Mouse (Mus musculus): Measurements from ENCODE around the gene Prss48.
"Not testable (repeated sequence)": the region's sequence is repeated elsewhere in the genome, so short reads cannot be mapped to it uniquely, and the experiment has no call there.

Gene Prss48

DNA sequence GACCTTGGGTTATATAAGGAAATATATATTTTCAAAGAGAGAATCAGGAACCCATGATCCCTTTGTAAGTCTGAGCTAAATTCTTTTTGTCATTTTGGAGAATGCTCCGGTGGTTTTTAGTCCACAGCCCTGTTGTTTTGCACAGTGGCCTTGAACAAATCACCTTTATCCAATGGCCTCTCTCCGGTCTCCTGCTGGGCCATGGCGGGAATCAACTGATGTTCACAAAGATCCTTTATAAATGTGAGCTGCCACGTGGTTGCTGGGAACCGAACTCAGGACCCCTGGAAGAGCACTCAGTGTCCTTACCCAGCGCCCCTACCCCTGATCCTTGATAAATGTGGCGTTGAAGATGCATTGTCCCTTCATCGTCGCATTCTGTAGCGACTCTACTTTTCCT is 2.5 kb upstream of the Prss48 start:
- in situ Hi-C loops (cut with MboI, MseI), result no loop called here

- in situ Hi-C loops (cut with MboI, MseI), result no loop called here
Observed at GRCm38 (mm10) chr3:86002940-86003339, 649 bp upstream of the Prss48 start.

DNA sequence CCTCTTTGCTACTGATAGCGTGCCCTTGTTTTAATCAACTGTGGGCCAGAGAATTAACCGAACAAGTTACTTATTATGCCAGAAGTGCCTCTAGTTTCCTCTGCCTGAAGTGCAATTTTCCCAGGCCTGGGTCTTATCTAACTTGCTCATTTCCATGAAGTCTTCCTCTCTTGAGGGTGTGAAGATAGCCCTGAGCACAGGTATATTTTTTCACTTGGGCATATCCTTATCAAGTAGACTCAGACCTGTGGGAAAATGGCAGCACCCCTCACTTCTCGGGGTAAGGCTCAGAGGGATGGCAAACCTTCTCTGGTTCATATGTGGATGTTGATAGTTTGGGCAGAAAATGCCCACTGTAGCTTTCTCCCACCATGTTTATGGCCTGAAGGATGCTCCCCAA is 1.0 kb downstream of the Prss48 start:
- in situ Hi-C loops (cut with MboI, MseI), result no loop called here

DNA sequence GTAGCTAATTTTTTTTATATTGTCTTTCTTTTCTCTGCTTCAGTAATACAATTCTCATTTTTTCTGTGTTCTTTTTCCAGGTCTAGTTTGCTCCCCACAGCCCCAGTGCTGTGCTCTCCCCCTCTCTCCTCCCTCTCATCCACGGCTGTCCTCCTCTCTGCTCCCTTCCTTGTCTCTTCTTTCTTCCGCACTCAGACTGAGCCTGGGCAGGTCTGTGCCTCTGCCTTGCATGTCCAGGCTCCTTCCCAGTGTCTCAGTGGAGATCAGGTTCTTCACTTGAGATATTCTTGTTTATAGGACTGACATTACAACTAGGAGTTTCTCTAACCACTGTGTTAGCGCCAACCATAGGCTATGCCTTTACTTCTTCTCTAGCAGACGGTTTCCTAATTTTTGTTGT is 7.6 kb downstream of the Prss48 start:
- in situ Hi-C loops (cut with MboI, MseI), result no loop called here

- in situ Hi-C loops (cut with MboI, MseI), result no loop called here
Observed at GRCm38 (mm10) chr3:85993744-85994143, 8.5 kb downstream of the Prss48 start.

DNA sequence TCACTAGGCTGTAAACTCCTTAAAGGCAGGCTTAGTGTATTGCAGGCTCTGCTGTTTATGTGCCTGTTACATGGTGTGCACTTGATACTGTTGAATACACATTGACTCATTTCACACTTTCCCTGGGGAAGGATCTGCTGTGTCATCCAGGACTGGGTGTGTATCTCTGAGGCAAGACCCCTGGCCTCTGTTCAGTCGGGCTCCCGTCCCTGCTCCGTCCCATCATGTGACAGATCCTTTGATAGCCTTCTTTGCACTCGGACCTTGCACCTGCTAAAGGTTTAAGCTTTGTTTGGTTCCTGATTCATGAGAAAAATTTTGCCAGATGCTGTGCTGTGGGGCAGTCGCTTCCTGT is 10.5 kb downstream of the Prss48 start:
- in situ Hi-C loops (cut with MboI, MseI), result no loop called here

DNA sequence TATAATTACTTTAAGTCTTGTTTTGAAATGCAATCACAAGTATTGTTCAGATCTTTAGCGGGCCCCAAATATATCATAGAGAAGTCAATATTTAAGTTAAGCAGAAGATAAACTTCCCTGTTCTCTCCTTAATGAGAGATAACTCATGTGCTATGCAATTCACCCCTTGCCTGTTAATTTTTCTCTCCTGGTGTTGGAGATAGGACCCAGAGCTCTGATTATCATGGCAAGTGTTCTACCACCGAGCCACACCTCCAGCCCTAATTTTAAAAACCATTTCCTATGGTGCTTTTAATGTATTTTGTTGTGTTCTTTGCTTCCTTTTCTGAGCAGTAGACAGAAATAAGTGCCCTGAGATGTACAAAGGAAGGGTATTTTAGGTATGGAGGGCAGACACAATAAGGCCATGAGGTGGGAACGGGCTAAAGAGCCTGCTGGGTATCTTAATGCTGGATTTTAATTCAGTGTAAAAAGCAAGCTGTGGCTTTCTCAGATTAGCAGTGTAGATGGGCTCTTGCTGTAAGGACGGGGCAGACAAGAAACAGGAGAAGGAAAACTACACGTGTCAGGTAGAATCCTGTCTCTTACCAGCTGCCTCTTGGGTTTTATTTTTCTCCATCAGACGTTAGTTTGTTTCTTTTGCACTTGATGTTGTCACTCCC is 11.0 kb downstream of the Prss48 start:
- in situ Hi-C loops (cut with MboI, MseI), result no loop called here

- in situ Hi-C loops (cut with MboI, MseI), result no loop called here
Observed at GRCm38 (mm10) chr3:85987225-85987624, 15.1 kb downstream of the Prss48 start.

GRCm38 (mm10) chr3:85984537-85984936 is 17.8 kb downstream of the Prss48 start:
- in situ Hi-C loops (cut with MboI, MseI), result no loop called here

- in situ Hi-C loops (cut with MboI, MseI), result not testable (repeated sequence)
Observed at GRCm38 (mm10) chr3:85981761-85982160, 20.5 kb downstream of the Prss48 start.

- in situ Hi-C loops (cut with MboI, MseI), result no loop called here
Observed at GRCm38 (mm10) chr3:85980036-85980435, 22.3 kb downstream of the Prss48 start.

- in situ Hi-C loops (cut with MboI, MseI), result no loop called here
Observed at GRCm38 (mm10) chr3:85974451-85974850, 27.8 kb downstream of the Prss48 start.

DNA sequence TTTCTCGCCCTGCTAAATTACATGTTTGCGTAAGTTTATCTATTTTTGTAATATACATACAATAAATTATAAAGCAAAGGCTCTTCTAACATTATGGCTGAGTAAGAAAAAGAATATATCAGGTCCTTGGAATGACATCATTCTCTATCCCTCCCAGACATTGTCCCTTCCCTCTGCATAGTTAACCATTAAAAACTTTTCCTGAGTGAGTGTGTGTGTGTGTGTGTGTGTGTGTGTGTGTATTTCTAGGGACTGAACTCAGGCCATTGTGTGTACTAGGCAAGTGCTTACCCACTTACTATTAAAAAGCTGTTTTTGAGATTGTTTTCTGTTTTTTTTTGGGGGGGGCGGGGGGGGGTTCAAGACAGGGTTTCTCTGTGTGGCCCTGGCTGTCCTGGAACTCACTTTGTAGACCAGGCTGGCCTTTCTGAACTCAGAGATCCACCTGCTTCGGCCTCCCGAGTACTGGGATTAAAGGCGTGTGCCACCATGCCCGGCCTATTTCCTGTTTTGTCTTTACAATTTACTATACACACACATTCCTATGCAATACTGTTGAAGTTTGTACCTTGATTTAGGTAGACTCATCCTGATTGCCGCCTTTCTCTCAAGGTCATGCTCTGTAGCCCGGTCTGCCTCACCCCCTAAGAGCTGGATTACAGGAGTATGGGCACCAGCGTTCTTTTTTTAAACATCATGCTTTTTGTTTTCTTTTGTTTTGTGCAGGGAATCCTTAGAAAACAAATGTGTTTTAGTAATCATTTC is 28.7 kb downstream of the Prss48 start:
- in situ Hi-C loops (cut with MboI, MseI), result no loop called here

- in situ Hi-C loops (cut with MboI, MseI), result no loop called here
Observed at GRCm38 (mm10) chr3:85971599-85971975, 30.7 kb downstream of the Prss48 start.

GRCm38 (mm10) chr3:85970742-85971598 is 31.3 kb downstream of the Prss48 start, which contains the start of gene Sh3d19:
TSS of gene Sh3d19 (plus strand) at chr3:85971109.
- in situ Hi-C loops (cut with MboI, MseI), result no loop called here

GRCm38 (mm10) chr3:85969040-85969439 is 33.3 kb downstream of the Prss48 start:
- in situ Hi-C loops (cut with MboI, MseI), result no loop called here

DNA sequence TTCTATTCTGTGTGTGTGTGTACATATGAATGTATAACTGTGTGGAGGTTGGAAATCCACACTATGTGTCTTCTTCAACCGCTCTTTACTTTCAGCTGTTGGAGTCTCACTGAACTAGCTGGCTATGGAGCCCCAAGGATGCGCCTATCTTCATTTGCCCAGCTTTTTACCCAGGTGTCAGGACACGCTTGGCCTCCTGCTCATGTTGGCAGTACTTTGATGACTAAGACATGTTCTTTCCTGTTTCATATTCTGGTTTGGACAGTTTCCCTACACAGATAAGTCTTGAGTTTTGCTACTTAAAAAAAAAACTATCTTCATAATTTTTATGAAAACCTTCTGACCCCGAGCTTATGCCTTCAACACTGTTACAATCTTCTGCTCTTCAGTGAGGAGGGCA is 36.8 kb downstream of the Prss48 start:
- in situ Hi-C loops (cut with MboI, MseI), result no loop called here

DNA sequence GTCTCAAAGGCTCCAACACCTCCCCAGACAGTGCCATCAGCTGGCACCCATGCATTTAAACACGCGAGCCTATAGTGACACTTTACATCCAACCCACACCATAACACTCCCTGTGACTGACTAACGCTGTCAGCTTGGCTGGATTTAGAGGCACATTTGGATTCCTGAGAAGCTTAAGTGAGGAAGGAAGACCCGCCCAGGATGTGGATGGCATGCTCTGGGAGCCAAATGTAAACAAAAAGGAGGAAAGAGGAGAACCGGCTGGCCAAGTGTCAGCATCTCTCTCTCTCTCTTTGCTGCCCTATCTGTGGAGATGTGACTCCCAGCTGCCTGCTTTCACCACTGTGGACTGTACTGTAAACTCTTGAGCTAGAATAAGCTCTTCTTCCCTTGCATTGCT is 41.2 kb downstream of the Prss48 start:
- in situ Hi-C loops (cut with MboI, MseI), result no loop called here

DNA sequence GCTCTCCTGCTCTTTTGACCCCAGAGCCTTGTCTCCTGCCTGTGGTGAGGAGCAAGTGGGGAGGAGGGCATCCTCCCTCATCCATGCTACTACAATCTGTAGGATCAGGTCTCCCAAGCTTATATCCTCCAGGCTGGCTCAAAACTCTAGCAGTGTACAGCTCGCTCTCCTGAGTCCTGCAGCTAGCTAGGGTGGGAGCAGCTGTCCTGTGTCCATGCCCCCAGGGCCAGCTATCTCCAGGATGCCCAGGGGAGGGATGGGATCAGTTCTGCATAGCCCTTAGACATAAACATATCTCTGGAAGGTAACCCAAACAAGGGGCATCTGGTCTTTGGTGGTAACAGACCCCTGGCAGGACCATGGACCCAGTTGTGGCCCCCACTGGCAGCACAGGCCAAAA is 42.6 kb downstream of the Prss48 start:
- in situ Hi-C loops (cut with MboI, MseI), result no loop called here

DNA sequence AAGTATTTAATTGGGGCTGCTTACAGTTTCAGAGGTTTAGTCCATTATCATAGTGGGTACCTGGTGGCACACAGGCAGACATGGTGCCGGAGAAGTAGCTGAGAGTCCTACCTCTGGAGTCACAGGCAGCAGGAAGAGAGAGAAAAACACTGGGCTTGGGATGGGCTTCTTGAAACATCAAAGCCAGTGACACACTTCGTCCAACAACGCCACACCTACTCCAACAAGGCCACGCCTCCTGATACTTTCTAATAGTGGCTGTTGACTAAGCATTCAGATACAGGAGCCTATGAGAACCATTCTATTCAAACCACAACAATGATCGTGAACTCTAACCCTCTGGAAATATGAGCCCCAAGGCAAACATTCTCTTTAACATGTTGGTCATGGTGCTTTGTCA is 46.6 kb downstream of the Prss48 start:
- in situ Hi-C loops (cut with MboI, MseI), result no loop called here

- in situ Hi-C loops (cut with MboI, MseI), result no loop called here
Observed at GRCm38 (mm10) chr3:85955269-85955668, 47.0 kb downstream of the Prss48 start.

DNA sequence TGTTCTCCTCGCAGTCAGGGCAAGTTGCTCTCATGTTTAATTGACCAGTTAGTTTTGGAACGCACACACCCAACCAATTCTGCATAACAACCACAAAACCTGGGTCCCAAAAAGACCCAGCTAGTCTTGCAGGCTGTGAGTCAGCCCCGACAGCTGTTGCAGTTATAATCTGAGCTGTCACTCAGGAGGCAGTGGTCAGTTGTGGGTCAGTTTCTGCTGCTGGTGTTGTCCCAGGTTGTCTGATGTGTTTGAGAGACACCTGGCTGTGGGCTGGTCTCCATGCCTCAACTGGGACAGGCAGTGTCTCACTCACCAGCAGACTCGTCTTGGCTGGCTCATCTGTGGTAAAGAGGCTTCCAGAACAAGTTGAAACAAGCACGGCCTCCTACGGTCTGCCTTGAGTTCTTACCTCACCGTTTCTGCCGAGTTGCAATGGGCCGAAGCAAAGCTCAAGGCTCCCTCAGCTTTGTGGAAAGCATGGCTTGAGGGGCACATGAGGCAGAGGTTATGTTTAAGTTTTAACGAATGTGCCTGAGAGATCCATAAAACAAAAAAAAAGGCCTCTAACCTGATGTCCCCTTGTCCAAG is 49.5 kb downstream of the Prss48 start:
- in situ Hi-C loops (cut with MboI, MseI), result no loop called here

All from T-helper 1 cell (primary cell).